Mouse (Mus musculus) megakaryocyte, embryonic 14.5 days (primary cell): ENCODE measurements around the gene Spata5.

Source experiments
- FLI1 ChIP-seq: IDR thresholded peaks from 2 replicates; pipeline ENCODE4 v1.6.1; 2012; ENCODE audit warnings: low read length, inconsistent platforms, mixed read lengths
- GATA1 ChIP-seq: IDR thresholded peaks from 3 replicates; pipeline ENCODE4 v1.6.1; 2012; ENCODE audit warnings: mixed read lengths, low read length, inconsistent platforms, borderline replicate concordance

GRCm38 (mm10) chr3:37439770-37440169 lies 20.1 kb downstream of the Spata5 start:
- no peak for TF ChIP-seq GATA1
- TF ChIP-seq FLI1 = no peak
